Mouse (Mus musculus): ENCODE measurements around the gene Tnfrsf13c.

GRCm38 (mm10) chr15:82217980-82218379 lies 6.2 kb downstream of the Tnfrsf13c start:
- TF ChIP-seq CTCF (IDR thresholded peaks at IDR 0.05; ENCODE audit: borderline replicate concordance, insufficient read depth, low read depth, low read length), result no peak
- no peak for TF ChIP-seq POLR2A (IDR thresholded peaks at IDR 0.05; ENCODE audit: borderline replicate concordance, insufficient read depth, low read length)
